ENCODE assay signal across 8 mouse cellular contexts in genomic region chr10:70021667-70022066, GRCm38 (mm10).
DNase-seq lines count a peak whose midpoint lies in the region; TF ChIP-seq lines count a peak whose summit lies in the region.

No protein-coding gene starts in this region.

- intact Hi-C loops in heart, postnatal 36 days (cut with DNase I), result loop anchor here (1.0 to 5.0 kb wide), 3 partner anchors 144 to 276 kb away; no protein-coding TSS in a partner anchor
- intact Hi-C loops in left cerebral cortex, postnatal 36 days (cut with DNase I), result loop anchor here (5.0 to 10.0 kb wide), 3 partner anchors 76 to 276 kb away; partner anchors contain the start of gene Ccdc6

- peak; percentile 42; the same call in 1 of the 2 replicates for TF ChIP-seq CTCF in brain, embryonic 14.5 days (IDR thresholded peaks at IDR 0.05; ENCODE audit: borderline replicate concordance, extremely low read depth, insufficient read depth, insufficient read length)

- TF ChIP-seq POLR2A in brain, embryonic 14.5 days (IDR thresholded peaks at IDR 0.05; ENCODE audit: borderline replicate concordance, extremely low read depth, insufficient read depth, insufficient read length, poor library complexity, severe bottlenecking), result no peak

- DNase-seq in embryo, embryonic 10 days (ENCODE audit: low spot score), result peak; percentile 50
- no peak for DNase-seq in embryo, embryonic 9.5 days (ENCODE audit: extremely low spot score)
- peak; percentile 48 to 70 for DNase-seq in CD8-positive naive resting alpha-beta T cell, adult 2 months (ENCODE audit: low read depth in 2 of 2, low spot score in 2 of 2)
- no peak for DNase-seq in brain, embryonic 14.5 days (ENCODE audit: low read depth)
- peak; percentile 57 to 76 for DNase-seq in heart, postnatal 36 days
- DNase-seq in left cerebral cortex, postnatal 36 days (ENCODE audit: low spot score in 2 of 2), result peak; percentile 36 to 65
- DNase-seq in right cerebral cortex, postnatal 14 days, result peak; percentile 70
- peak; percentile 62 to 73 for DNase-seq in urinary bladder, postnatal 36 days (ENCODE audit: low spot score in 2 of 2)

Comparison
In these comparisons a context has a peak if more than half of its experiments do, and no peak if none do; other contexts are left out.
1. DNase-seq: peak in embryo, embryonic 10 days (single experiment), CD8-positive naive resting alpha-beta T cell, adult 2 months (2 of 2), heart, postnatal 36 days (2 of 2), left cerebral cortex, postnatal 36 days (2 of 2), right cerebral cortex, postnatal 14 days (single experiment) and urinary bladder, postnatal 36 days (2 of 2); none in embryo, embryonic 9.5 days (single experiment) and brain, embryonic 14.5 days (single experiment).